Comparison of ENCODE assay signal across 8 mouse cellular contexts in genomic region chr2:28641435-28641941, GRCm38 (mm10). TPM values are rescaled to one million over a fixed set of nuclear protein-coding genes. Genes with fewer than 3 reads are reported as not detected.
DNase-seq lines count a peak whose midpoint lies in the region; ATAC-seq and TF ChIP-seq lines count a peak whose summit lies in the region.

No protein-coding gene starts in this region.

- H3K9me3 ChIP-seq in midbrain, embryonic 14.5 days (ENCODE audit: control insufficient read depth, low read length): no peaks in the 10 kb centered on the region

- H3K9ac ChIP-seq in midbrain, embryonic 14.5 days (replicated peaks; ENCODE audit: low read length): peak overlapping the region; percentile 88

- ATAC-seq in midbrain, embryonic 14.5 days (ENCODE audit: low FRiP score, low TSS enrichment): peak; percentile 62

- TF ChIP-seq CTCF in kidney, adult 2 months (conservative IDR thresholded peaks at IDR 0.05; ENCODE audit: insufficient read depth, insufficient read length, low read depth, low read length): no peak
- no peak for TF ChIP-seq CTCF in embryonic fibroblast, embryonic 13.5 days (IDR thresholded peaks at IDR 0.05; ENCODE audit: borderline replicate concordance, insufficient read depth, low read length)

- TF ChIP-seq POLR2A in kidney, adult 2 months (IDR thresholded peaks at IDR 0.05; ENCODE audit: low read depth, low read length): no peak
- no peak for TF ChIP-seq POLR2A in embryonic fibroblast, embryonic 13.5 days (IDR thresholded peaks at IDR 0.05; ENCODE audit: low read depth, low read length)

- peak overlapping the region; percentile 70 for H3K4me2 ChIP-seq in midbrain, embryonic 14.5 days (ENCODE audit: low read length)

- under 1% methylated on average over 43 of the region's 43 CpGs for WGBS in kidney, adult 2 months
- WGBS in midbrain, embryonic 14.5 days: under 1% methylated on average over 40 of the region's 43 CpGs

- H3K36me3 ChIP-seq in kidney, adult 2 months (ENCODE audit: control insufficient read depth, insufficient read depth, low read length): no peaks in the 10 kb centered on the region
- H3K36me3 ChIP-seq in midbrain, embryonic 14.5 days (ENCODE audit: control insufficient read depth, insufficient read depth, low read length): no peaks in the 10 kb centered on the region

- peak overlapping the region; percentile 95 for H3K27ac ChIP-seq in kidney, adult 2 months (ENCODE audit: insufficient read depth, low read depth, low read length)
- no peak overlapping the region for H3K27ac ChIP-seq in embryonic fibroblast, embryonic 13.5 days (ENCODE audit: insufficient read depth, low read length)
- peak overlapping the region; percentile 94 for H3K27ac ChIP-seq in midbrain, embryonic 14.5 days (replicated peaks; ENCODE audit: low read depth, low read length)

- peak; percentile 38 for DNase-seq in kidney, adult 2 months
- DNase-seq in kidney, postnatal 10 days: no peak
- DNase-seq in MEL-GATA-1-ER (ENCODE audit: extremely low read depth, low read depth): peak; percentile 18
- peak; percentile 44 for DNase-seq in kidney, postnatal 14 days
- peak; percentile 58 for DNase-seq in midbrain, embryonic 14.5 days
- no peak for DNase-seq in thymus, postnatal 36 days
- no peak for DNase-seq in urinary bladder, postnatal 4 days (ENCODE audit: low spot score in 2 of 2)

- H3K4me3 ChIP-seq in kidney, adult 2 months (ENCODE audit: insufficient read depth, low read depth, low read length): peak overlapping the region; percentile 68
- peak overlapping the region; percentile 71 for H3K4me3 ChIP-seq in embryonic fibroblast, embryonic 13.5 days (ENCODE audit: insufficient read depth, low read length)
- H3K4me3 ChIP-seq in midbrain, embryonic 14.5 days (replicated peaks; ENCODE audit: low read depth, low read length): peak overlapping the region; percentile 98

- peaks cover 13% of the 10 kb centered on the region; the same call in 1 of the 2 replicates for H3K4me1 ChIP-seq in kidney, adult 2 months (ENCODE audit: control insufficient read depth, insufficient read depth, low read length)
- H3K4me1 ChIP-seq in embryonic fibroblast, embryonic 13.5 days (ENCODE audit: control insufficient read depth, insufficient read depth, low read length): peaks cover 4% of the 10 kb centered on the region
- peaks cover 14% of the 10 kb centered on the region for H3K4me1 ChIP-seq in midbrain, embryonic 14.5 days (ENCODE audit: control insufficient read depth, insufficient read depth, low read length)

- H3K27me3 ChIP-seq in kidney, adult 2 months (replicated peaks; ENCODE audit: control insufficient read depth, insufficient read depth, low read length): no peaks in the 10 kb centered on the region
- no peaks in the 10 kb centered on the region for H3K27me3 ChIP-seq in midbrain, embryonic 14.5 days (ENCODE audit: control insufficient read depth, insufficient read depth, low read length)

RNA-seq across cellular contexts. Expression of gene Tsc1, which starts 0.5 kb away (rescaled TPM):
- 17.5 and 21.4 TPM in 2 replicates for polyA plus RNA-seq in kidney, adult 2 months (2012; rRNA removed)
- polyA plus RNA-seq in embryonic fibroblast, embryonic 13.5 days (2011; ENCODE audit: insufficient read length, low read depth, missing spikeins): 18.5 and 22.2 TPM in 2 replicates
- polyA plus RNA-seq in midbrain, embryonic 14.5 days (2014; fragmentation: Nextera tagmentation; extraction: Ambion mirVana): 23.0 and 32.9 TPM in 2 replicates

RNA-seq across cellular contexts. Expression of gene Gfi1b, which starts 19.7 kb away (rescaled TPM):
- 0.06 and 0.30 TPM in 2 replicates for polyA plus RNA-seq in kidney, adult 2 months (2012; rRNA removed)
- not detected in 2 replicates for polyA plus RNA-seq in embryonic fibroblast, embryonic 13.5 days (2011; ENCODE audit: insufficient read length, low read depth, missing spikeins)
- 0.12 TPM in 1 of 2 replicates, not detected in the other for polyA plus RNA-seq in midbrain, embryonic 14.5 days (2014; fragmentation: Nextera tagmentation; extraction: Ambion mirVana)

RNA-seq across cellular contexts. Expression of gene Gtf3c5, which starts 57.9 kb away (rescaled TPM):
- 20.4 and 20.8 TPM in 2 replicates for polyA plus RNA-seq in kidney, adult 2 months (2012; rRNA removed)
- polyA plus RNA-seq in embryonic fibroblast, embryonic 13.5 days (2011; ENCODE audit: insufficient read length, low read depth, missing spikeins): 15.1 and 23.1 TPM in 2 replicates
- 30.5 and 31.0 TPM in 2 replicates for polyA plus RNA-seq in midbrain, embryonic 14.5 days (2014; fragmentation: Nextera tagmentation; extraction: Ambion mirVana)

RNA-seq across cellular contexts. Expression of gene Spaca9, which starts 58.0 kb away (rescaled TPM):
- polyA plus RNA-seq in kidney, adult 2 months (2012; rRNA removed): 1.4 and 1.5 TPM in 2 replicates
- polyA plus RNA-seq in embryonic fibroblast, embryonic 13.5 days (2011; ENCODE audit: insufficient read length, low read depth, missing spikeins): 2.0 TPM in 1 of 2 replicates, not detected in the other
- polyA plus RNA-seq in midbrain, embryonic 14.5 days (2014; fragmentation: Nextera tagmentation; extraction: Ambion mirVana): 1.1 and 1.6 TPM in 2 replicates

RNA-seq across cellular contexts. Expression of gene Ak8, which starts 58.5 kb away (rescaled TPM):
- 0.34 and 0.36 TPM in 2 replicates for polyA plus RNA-seq in kidney, adult 2 months (2012; rRNA removed)
- polyA plus RNA-seq in embryonic fibroblast, embryonic 13.5 days (2011; ENCODE audit: insufficient read length, low read depth, missing spikeins): not detected in 2 replicates
- polyA plus RNA-seq in midbrain, embryonic 14.5 days (2014; fragmentation: Nextera tagmentation; extraction: Ambion mirVana): 3.0 and 4.3 TPM in 2 replicates

Comparison
In these comparisons a context has a peak if more than half of its experiments do, and no peak if none do; other contexts are left out.
1. DNase-seq: peak in kidney, adult 2 months (single experiment), MEL-GATA-1-ER (single experiment), kidney, postnatal 14 days (single experiment) and midbrain, embryonic 14.5 days (single experiment); none in kidney, postnatal 10 days (single experiment), thymus, postnatal 36 days (0 of 2) and urinary bladder, postnatal 4 days (0 of 2).
2. Peak in every context shown above with its lines, with median percentiles within 50 percentile points of each other: H3K4me3 ChIP-seq.